Mouse (Mus musculus): Measurements from ENCODE around the gene Aspdh. TPM values are rescaled to one million over a fixed set of nuclear protein-coding genes. Genes with fewer than 3 reads are reported as not detected.

Aspdh gene
- polyA plus RNA-seq, 1 experiment: not detected

DNA sequence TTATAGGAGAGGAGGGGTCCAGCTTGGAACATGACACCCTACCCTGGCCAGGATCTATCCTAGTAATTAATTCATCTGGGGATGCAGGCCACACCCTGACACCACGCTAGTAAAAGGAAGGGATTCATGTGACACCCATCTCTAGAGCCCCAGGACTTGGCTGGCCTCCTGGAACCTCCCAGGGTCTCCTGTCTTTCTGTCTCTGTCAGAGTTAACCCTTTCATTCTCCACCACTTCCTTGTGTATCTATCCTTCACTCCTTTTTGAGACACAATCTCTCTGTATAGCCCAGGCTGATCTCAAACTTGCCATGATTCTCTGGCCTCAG, 7.3 kb downstream of the Aspdh start:
- Histone ChIP-seq H3K4me1 (ENCODE audit: control insufficient read depth, insufficient read depth, low read length) (no peaks in the 10 kb centered on the region), H3K27ac (ENCODE audit: insufficient read depth, low read length) (no peak overlapping the region), H3K27me3 (ENCODE audit: control insufficient read depth, insufficient read depth, low read length, poor library complexity, severe bottlenecking) (no peaks in the 10 kb centered on the region; the same call in 1 of the 2 replicates), H3K9ac (ENCODE audit: low read depth, poor library complexity, severe bottlenecking) (no peak overlapping the region), H3K36me3 (ENCODE audit: control insufficient read depth, insufficient read depth, low read length, poor library complexity, severe bottlenecking) (no peaks in the 10 kb centered on the region), H3K4me3 (ENCODE audit: low read depth, low read length) (no peak overlapping the region), H3K9me3 (replicated peaks; ENCODE audit: control insufficient read depth, insufficient read depth, low read length, poor library complexity, severe bottlenecking) (no peaks in the 10 kb centered on the region)
- TF ChIP-seq POLR2A (IDR thresholded peaks at IDR 0.05; ENCODE audit: insufficient read depth, low read length): no peak
- TF ChIP-seq CTCF (IDR thresholded peaks at IDR 0.05; ENCODE audit: low read depth, low read length): no peak
- TF ChIP-seq EP300 (IDR thresholded peaks at IDR 0.05; ENCODE audit: insufficient read depth, low read depth, low read length): no peak

DNA sequence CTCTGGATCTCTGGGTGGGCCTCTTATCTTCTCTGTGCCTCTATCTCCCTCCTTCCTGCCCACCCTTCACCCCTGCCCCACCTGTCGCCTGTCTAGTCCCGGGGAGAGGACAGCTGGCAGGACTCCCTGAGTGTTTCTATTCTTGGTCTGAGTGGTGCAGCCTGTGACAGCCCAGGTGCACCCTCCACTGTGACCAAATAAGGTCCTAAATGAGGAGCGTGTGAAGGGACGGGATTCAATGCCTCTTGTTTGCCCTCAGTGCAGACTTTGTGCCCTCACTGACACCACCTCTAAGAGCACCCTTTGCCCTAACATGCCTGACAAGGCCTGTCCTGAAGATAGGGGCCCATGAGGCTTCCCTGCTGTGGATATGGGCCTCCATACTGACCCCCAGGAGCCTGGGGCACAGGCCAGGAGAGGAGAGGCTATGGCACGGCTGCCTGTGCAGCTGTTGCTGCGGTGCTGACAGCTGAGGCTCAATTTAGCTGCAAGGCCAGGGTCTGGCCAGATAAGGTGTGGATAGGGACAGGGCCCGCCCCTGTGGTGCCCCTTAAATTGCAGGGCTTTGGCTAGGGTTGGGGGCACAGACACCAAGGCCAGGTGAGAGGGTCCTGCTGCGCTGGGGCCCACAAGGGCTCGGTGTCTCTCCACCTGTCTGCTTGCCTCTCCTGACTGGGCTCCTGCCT, 7.9 kb downstream of the Aspdh start:
- H3K9ac ChIP-seq (ENCODE audit: low read depth, poor library complexity, severe bottlenecking): no peak overlapping the region
- no peaks in the 10 kb centered on the region for H3K4me1 ChIP-seq (ENCODE audit: control insufficient read depth, insufficient read depth, low read length)
- H3K9me3 ChIP-seq (replicated peaks; ENCODE audit: control insufficient read depth, insufficient read depth, low read length, poor library complexity, severe bottlenecking): no peaks in the 10 kb centered on the region
- TF ChIP-seq POLR2A (IDR thresholded peaks at IDR 0.05; ENCODE audit: insufficient read depth, low read length) (no peak), EP300 (IDR thresholded peaks at IDR 0.05; ENCODE audit: insufficient read depth, low read depth, low read length) (no peak), CTCF (IDR thresholded peaks at IDR 0.05; ENCODE audit: low read depth, low read length) (no peak)
- H3K36me3 ChIP-seq (ENCODE audit: control insufficient read depth, insufficient read depth, low read length, poor library complexity, severe bottlenecking): no peaks in the 10 kb centered on the region
- no peaks in the 10 kb centered on the region; the same call in 1 of the 2 replicates for H3K27me3 ChIP-seq (ENCODE audit: control insufficient read depth, insufficient read depth, low read length, poor library complexity, severe bottlenecking)
- no peak overlapping the region for H3K27ac ChIP-seq (ENCODE audit: insufficient read depth, low read length)
- H3K4me3 ChIP-seq (ENCODE audit: low read depth, low read length): no peak overlapping the region

DNA sequence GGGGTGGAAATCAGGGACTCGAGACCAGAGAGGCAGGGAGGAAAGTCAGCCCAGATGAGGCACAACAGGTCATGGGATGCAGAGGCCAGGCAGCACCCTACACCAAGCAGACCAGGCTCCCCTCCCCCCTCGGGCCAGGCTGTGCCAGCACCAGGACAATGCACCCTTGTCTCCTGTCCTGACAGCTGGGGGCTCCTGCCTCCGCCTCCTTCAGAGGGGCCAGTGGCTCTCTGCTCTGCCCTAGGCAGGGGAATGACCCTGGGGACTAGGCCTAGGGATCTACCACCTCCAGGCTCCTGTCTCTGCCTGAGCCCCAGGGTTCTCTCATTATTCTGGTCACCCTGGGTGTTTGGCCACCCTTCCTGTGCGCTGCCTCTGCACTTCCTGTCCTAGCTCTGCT, 9.2 kb downstream of the Aspdh start:
- no peak overlapping the region for H3K27ac ChIP-seq (ENCODE audit: insufficient read depth, low read length)

DNA sequence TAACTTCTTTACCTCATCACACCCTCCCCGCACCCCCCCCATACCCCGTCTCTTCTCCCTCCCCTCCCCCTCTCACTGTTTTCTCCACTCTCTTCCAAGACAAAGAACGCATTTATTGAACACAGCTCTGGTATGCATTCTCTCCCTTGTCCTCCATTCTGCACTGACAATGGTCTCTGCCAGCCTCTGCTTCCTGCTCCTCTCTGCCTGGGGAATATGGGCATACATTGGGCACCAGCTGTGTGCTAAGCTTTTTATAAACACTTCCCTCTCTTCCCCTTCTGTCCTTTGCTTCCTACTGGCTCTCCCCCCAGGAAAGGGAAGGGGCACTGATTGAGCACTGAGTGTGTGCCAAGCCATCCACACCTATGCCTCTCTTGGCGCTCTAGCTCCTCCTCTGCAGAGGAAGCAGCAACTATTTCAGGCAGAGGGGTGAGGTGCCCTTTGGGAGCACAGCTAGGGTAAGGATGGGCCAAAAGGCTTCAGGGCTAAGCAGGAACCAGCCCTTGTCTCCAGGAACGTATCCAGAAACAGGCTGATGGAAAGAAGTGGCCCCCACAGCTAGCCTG, 9.9 kb downstream of the Aspdh start:
- Histone ChIP-seq H3K4me1 (ENCODE audit: control insufficient read depth, insufficient read depth, low read length) (no peaks in the 10 kb centered on the region), H3K9ac (ENCODE audit: low read depth, poor library complexity, severe bottlenecking) (no peak overlapping the region), H3K27me3 (ENCODE audit: control insufficient read depth, insufficient read depth, low read length, poor library complexity, severe bottlenecking) (no peaks in the 10 kb centered on the region; the same call in 1 of the 2 replicates), H3K27ac (ENCODE audit: insufficient read depth, low read length) (no peak overlapping the region), H3K36me3 (ENCODE audit: control insufficient read depth, insufficient read depth, low read length, poor library complexity, severe bottlenecking) (no peaks in the 10 kb centered on the region), H3K4me3 (ENCODE audit: low read depth, low read length) (no peak overlapping the region), H3K9me3 (replicated peaks; ENCODE audit: control insufficient read depth, insufficient read depth, low read length, poor library complexity, severe bottlenecking) (no peaks in the 10 kb centered on the region)
- TF ChIP-seq CTCF (IDR thresholded peaks at IDR 0.05; ENCODE audit: low read depth, low read length): no peak
- no peak for TF ChIP-seq EP300 (IDR thresholded peaks at IDR 0.05; ENCODE audit: insufficient read depth, low read depth, low read length)
- TF ChIP-seq POLR2A (IDR thresholded peaks at IDR 0.05; ENCODE audit: insufficient read depth, low read length): no peak

More for the DNA sequence above, 9.2 kb downstream of the Aspdh start:
- Histone ChIP-seq H3K9me3 (replicated peaks; ENCODE audit: control insufficient read depth, insufficient read depth, low read length, poor library complexity, severe bottlenecking) (no peaks in the 10 kb centered on the region), H3K9ac (ENCODE audit: low read depth, poor library complexity, severe bottlenecking) (no peak overlapping the region), H3K4me1 (ENCODE audit: control insufficient read depth, insufficient read depth, low read length) (no peaks in the 10 kb centered on the region), H3K4me3 (ENCODE audit: low read depth, low read length) (no peak overlapping the region), H3K36me3 (ENCODE audit: control insufficient read depth, insufficient read depth, low read length, poor library complexity, severe bottlenecking) (no peaks in the 10 kb centered on the region), H3K27me3 (ENCODE audit: control insufficient read depth, insufficient read depth, low read length, poor library complexity, severe bottlenecking) (no peaks in the 10 kb centered on the region; the same call in 1 of the 2 replicates)
- TF ChIP-seq CTCF (IDR thresholded peaks at IDR 0.05; ENCODE audit: low read depth, low read length): no peak
- TF ChIP-seq EP300 (IDR thresholded peaks at IDR 0.05; ENCODE audit: insufficient read depth, low read depth, low read length): no peak
- TF ChIP-seq POLR2A (IDR thresholded peaks at IDR 0.05; ENCODE audit: insufficient read depth, low read length): no peak

DNA sequence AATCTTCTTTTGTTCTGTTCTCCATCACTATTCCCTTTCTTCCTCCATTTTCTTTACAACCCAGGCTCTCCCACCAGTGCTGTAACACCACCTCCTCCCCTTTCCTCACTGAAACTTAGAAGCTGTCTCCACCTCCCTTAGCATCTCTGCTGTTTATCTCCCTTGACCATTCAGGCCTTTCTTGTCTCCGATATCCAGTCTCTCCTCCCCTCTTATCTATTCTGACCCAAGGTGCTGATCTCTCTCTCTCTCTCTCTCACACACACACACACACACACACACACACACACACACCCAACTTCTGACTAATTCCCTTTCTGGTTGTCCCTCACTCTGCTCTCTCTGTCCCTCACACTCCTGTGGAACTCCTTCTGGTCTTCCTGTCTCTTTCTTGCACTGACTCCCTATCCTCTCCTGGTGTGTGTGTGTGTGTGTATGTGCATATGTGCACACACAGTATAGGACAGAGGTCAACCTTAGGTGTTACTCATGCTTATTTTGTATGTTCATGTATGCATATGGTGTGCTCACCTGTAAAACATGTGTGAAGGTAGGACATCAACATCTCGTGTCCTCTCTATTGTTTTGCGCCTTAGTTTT, 17.7 kb downstream of the Aspdh start:
- Histone ChIP-seq H3K9ac (ENCODE audit: low read depth, poor library complexity, severe bottlenecking) (no peak overlapping the region), H3K9me3 (replicated peaks; ENCODE audit: control insufficient read depth, insufficient read depth, low read length, poor library complexity, severe bottlenecking) (no peaks in the 10 kb centered on the region), H3K4me1 (ENCODE audit: control insufficient read depth, insufficient read depth, low read length) (peaks cover 14% of the 10 kb centered on the region), H3K4me3 (ENCODE audit: low read depth, low read length) (no peak overlapping the region), H3K27me3 (ENCODE audit: control insufficient read depth, insufficient read depth, low read length, poor library complexity, severe bottlenecking) (peaks cover 3% of the 10 kb centered on the region), H3K27ac (ENCODE audit: insufficient read depth, low read length) (no peak overlapping the region), H3K36me3 (ENCODE audit: control insufficient read depth, insufficient read depth, low read length, poor library complexity, severe bottlenecking) (no peaks in the 10 kb centered on the region)
- no peak for TF ChIP-seq POLR2A (IDR thresholded peaks at IDR 0.05; ENCODE audit: insufficient read depth, low read length)
- no peak for TF ChIP-seq EP300 (IDR thresholded peaks at IDR 0.05; ENCODE audit: insufficient read depth, low read depth, low read length)
- TF ChIP-seq CTCF (IDR thresholded peaks at IDR 0.05; ENCODE audit: low read depth, low read length): no peak

DNA sequence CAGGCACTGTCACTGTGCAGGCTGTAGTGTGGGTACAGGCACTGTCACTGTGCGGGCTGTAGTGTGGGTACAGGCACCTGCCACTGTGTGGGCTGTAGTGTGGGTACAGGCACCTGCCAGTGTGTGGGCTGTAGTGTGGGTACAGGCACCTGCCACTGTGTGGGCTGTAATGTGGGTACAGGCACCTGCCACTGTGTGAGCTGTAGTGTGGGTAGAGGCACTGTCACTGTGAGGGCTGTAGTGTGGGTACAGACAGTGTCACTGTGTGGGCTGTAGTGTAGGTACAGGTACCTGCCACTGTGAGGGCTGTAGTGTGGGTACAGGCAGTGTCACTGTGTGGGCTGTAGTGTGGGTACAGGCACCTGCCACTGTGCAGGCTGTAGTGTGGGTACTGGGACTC, 18.9 kb downstream of the Aspdh start:
- Histone ChIP-seq H3K9ac (ENCODE audit: low read depth, poor library complexity, severe bottlenecking) (no peak overlapping the region), H3K4me1 (ENCODE audit: control insufficient read depth, insufficient read depth, low read length) (peaks cover 14% of the 10 kb centered on the region), H3K36me3 (ENCODE audit: control insufficient read depth, insufficient read depth, low read length, poor library complexity, severe bottlenecking) (no peaks in the 10 kb centered on the region), H3K4me3 (ENCODE audit: low read depth, low read length) (no peak overlapping the region), H3K27me3 (ENCODE audit: control insufficient read depth, insufficient read depth, low read length, poor library complexity, severe bottlenecking) (peaks cover 3% of the 10 kb centered on the region), H3K27ac (ENCODE audit: insufficient read depth, low read length) (no peak overlapping the region), H3K9me3 (replicated peaks; ENCODE audit: control insufficient read depth, insufficient read depth, low read length, poor library complexity, severe bottlenecking) (no peaks in the 10 kb centered on the region)
- TF ChIP-seq EP300 (IDR thresholded peaks at IDR 0.05; ENCODE audit: insufficient read depth, low read depth, low read length) (no peak), POLR2A (IDR thresholded peaks at IDR 0.05; ENCODE audit: insufficient read depth, low read length) (no peak), CTCF (IDR thresholded peaks at IDR 0.05; ENCODE audit: low read depth, low read length) (no peak)

Data from ES-Bruce4 (cell line).